Mouse (Mus musculus) embryonic facial prominence, embryonic 13.5 days (tissue): ENCODE data around the gene Trim33. TPM values are rescaled to one million over a fixed set of nuclear protein-coding genes. Genes with fewer than 3 reads are reported as not detected.
A peak's percentile ranks its signal among the peaks of the same experiment; 100 is the strongest.

Experiments used
- ATAC-seq: fragments of 200-750 bp; cut with Nextera tagmentation; 2 replicates; pipeline ENCODE4 v1.8.0; 2017; ENCODE audit warnings: low read depth; ENCODE audit not compliant: insufficient number of reproducible peaks, insufficient read depth, low FRiP score, low TSS enrichment
- H3K27ac ChIP-seq: fragments of 300-500 bp; sonication (generic); 2 replicates; pipeline ENCODE4 v1.5.1; 2015; ENCODE audit warnings: moderate library complexity, mild to moderate bottlenecking, inconsistent platforms
- H3K27me3 ChIP-seq: fragments of 300-500 bp; sonication (generic); 2 replicates; pipeline ENCODE4 v1.6.1; 2015; ENCODE audit warnings: mild to moderate bottlenecking, inconsistent platforms
- H3K36me3 ChIP-seq: fragments of 300-500 bp; sonication (generic); 2 replicates; pipeline ENCODE4 v1.6.1; 2015; ENCODE audit warnings: mild to moderate bottlenecking, inconsistent platforms
- H3K4me1 ChIP-seq: fragments of 300-500 bp; sonication (generic); 2 replicates; pipeline ENCODE4 v1.6.1; 2015; ENCODE audit warnings: inconsistent platforms
- H3K4me2 ChIP-seq: fragments of 300-500 bp; sonication (generic); 2 replicates; pipeline ENCODE4 v1.6.1; 2015; ENCODE audit warnings: moderate library complexity, mild to moderate bottlenecking, inconsistent platforms
- H3K4me3 ChIP-seq: fragments of 300-500 bp; sonication (generic); 2 replicates; pipeline ENCODE4 v1.5.1; 2015; ENCODE audit warnings: mild to moderate bottlenecking, inconsistent platforms
- H3K9ac ChIP-seq: fragments of 300-500 bp; sonication (generic); 2 replicates; pipeline ENCODE4 v1.6.1; 2015; ENCODE audit warnings: mild to moderate bottlenecking, inconsistent platforms
- H3K9me3 ChIP-seq: fragments of 300-500 bp; sonication (generic); 2 replicates; pipeline ENCODE4 v1.6.1; 2016; ENCODE audit warnings: inconsistent platforms
- WGBS: fragments of 180-500 bp; shearing (Covaris S2); methylation state at CpG from one replicate; pipeline ENCODE4 v1.1.7; 2015; ENCODE audit warnings: mixed read lengths; 5-methylcytosine and 5-hydroxymethylcytosine counted together
- polyA plus RNA-seq: library from polyadenylated mRNA; unstranded; fragments of >200 nt; fragmentation: Nextera tagmentation; extraction: Ambion mirVana; gene quantifications from 2 replicates; pipeline ENCODE4 v1.2.1, GENCODE M21; 2015

Trim33 gene
- polyA plus RNA-seq, 1 experiment from 2014 or later: 34.2 TPM

DNA sequence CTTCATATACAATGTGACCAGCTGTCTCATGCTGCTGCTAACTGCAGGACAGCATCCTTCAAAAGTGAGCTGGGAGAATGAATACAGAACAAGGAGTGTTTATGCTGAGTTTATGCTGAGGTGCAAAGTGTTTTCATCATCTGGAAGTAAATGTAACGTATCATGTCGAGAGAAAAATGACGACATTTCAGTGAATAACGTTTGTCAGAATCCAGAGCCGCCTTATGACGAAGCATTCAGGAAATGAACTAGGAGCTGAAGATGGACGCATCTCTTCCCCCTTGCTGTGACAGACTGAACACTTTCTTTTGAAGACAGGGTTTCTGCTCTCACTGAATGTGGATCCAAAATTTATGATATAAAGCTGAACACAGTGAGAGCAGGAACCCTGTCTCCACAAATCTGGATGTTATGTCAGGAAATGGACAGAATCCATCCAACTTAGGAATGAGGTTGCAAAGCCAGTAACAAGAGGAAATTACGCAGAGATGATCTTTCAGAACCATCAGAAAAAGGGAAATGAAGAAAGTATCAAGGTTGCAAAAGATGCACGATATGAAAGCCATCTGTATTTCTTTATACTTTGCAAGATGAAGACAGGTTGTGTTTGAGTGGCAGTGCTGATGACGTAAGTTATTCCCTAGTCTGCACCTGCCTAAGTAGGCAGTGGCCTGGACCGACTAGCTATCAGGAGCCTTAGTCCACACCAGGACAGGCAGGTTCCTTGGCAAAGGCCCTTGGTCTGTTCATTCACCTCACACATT lies 85.3 kb downstream of the Trim33 start:
- no peak for ATAC-seq
- no peak overlapping the region for H3K4me2 ChIP-seq
- no peak overlapping the region for H3K27ac ChIP-seq
- H3K9me3 ChIP-seq: no peaks in the 10 kb centered on the region
- H3K4me3 ChIP-seq: no peak overlapping the region
- H3K4me1 ChIP-seq: no peaks in the 10 kb centered on the region
- 85% methylated on average over 11 of the region's 11 CpGs for WGBS
- peaks cover 3% of the 10 kb centered on the region; the same call in 1 of the 2 replicates for H3K36me3 ChIP-seq
- no peaks in the 10 kb centered on the region for H3K27me3 ChIP-seq
- H3K9ac ChIP-seq: no peak overlapping the region

GRCm38 (mm10) chr3:103367176-103367970 lies 88.3 kb downstream of the Trim33 start:
- no peaks in the 10 kb centered on the region for H3K36me3 ChIP-seq

GRCm38 (mm10) chr3:103368731-103369130 lies 89.6 kb downstream of the Trim33 start:
- WGBS: 92% methylated on average over 3 of the region's 3 CpGs
- Histone ChIP-seq H3K4me2 (no peak overlapping the region), H3K4me1 (no peaks in the 10 kb centered on the region), H3K9ac (no peak overlapping the region), H3K27ac (no peak overlapping the region), H3K9me3 (no peaks in the 10 kb centered on the region), H3K27me3 (no peaks in the 10 kb centered on the region), H3K36me3 (no peaks in the 10 kb centered on the region), H3K4me3 (no peak overlapping the region)
- ATAC-seq: no peak

More at GRCm38 (mm10) chr3:103367176-103367970, 88.3 kb downstream of the Trim33 start:
- no peak overlapping the region for H3K9ac ChIP-seq
- no peaks in the 10 kb centered on the region for H3K27me3 ChIP-seq
- no peak overlapping the region for H3K4me3 ChIP-seq
- H3K4me1 ChIP-seq: no peaks in the 10 kb centered on the region
- H3K27ac ChIP-seq: no peak overlapping the region
- no peak overlapping the region for H3K4me2 ChIP-seq
- no peaks in the 10 kb centered on the region for H3K9me3 ChIP-seq
- 74% methylated on average over 11 of the region's 11 CpGs for WGBS
- ATAC-seq: no peak

DNA sequence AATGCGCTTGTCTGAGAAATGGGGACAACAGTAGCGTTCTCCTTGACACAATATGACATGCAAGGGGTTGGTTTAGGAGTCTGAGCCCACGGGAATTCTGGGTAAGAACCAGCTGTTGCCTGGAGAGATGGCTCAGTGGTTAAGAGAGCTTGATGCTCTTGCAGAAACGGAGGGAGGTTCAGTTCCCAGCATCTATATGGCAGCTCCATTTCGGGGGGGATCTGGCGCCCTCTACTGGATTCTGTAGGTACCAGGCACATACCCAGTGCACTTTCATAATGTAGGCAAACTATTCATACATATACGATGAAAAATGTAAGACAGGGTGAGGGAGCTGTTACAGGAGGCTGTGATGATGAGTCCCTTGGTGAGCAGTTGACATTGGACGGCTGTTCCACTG lies 94.9 kb downstream of the Trim33 start:
- H3K4me2 ChIP-seq: no peak overlapping the region
- no peak overlapping the region for H3K27ac ChIP-seq
- H3K4me3 ChIP-seq: no peak overlapping the region
- no peaks in the 10 kb centered on the region for H3K27me3 ChIP-seq
- no peak overlapping the region for H3K9ac ChIP-seq
- 33% methylated on average over 8 of the region's 8 CpGs for WGBS
- no peak for ATAC-seq
- peaks cover 5% of the 10 kb centered on the region for H3K4me1 ChIP-seq
- H3K36me3 ChIP-seq: no peaks in the 10 kb centered on the region
- no peaks in the 10 kb centered on the region for H3K9me3 ChIP-seq

DNA sequence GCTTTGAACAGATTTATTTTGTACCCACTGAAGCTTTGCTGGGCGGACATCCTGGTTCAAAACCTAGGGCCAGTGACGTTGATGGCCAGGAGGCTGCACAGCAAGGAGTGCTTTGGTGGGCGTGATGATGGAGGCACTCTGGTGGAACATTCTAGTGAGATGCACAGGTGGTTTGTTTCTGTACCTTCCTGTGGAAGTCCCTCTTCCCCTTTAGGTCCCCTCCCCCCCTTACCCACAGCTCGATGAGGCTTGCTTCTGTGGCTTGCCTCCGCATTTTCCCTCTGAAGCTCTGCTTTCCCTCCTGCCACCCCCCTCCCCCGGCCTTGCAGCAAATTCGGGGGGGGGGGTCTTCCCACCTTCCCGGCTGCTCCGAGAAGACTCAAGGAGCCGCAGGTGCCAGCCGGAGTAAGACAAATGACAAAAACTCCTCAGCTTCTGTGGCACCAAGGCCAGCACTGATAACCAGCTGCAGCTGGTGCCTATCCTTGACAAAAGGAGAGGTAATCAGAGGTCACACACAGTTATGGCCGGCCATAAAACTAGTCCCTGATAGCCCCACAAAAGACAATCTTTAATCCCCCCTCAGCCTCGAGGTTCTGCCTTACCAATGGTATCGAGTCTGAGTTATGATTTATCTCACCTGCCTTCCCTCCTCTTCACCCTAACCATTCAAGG lies 96.2 kb downstream of the Trim33 start:
- Histone ChIP-seq H3K9ac (no peak overlapping the region), H3K4me1 (peaks cover 5% of the 10 kb centered on the region), H3K9me3 (no peaks in the 10 kb centered on the region), H3K36me3 (no peaks in the 10 kb centered on the region), H3K27ac (no peak overlapping the region), H3K4me3 (no peak overlapping the region), H3K27me3 (no peaks in the 10 kb centered on the region), H3K4me2 (no peak overlapping the region)
- 55% methylated on average over 14 of the region's 14 CpGs for WGBS
- no peak for ATAC-seq

DNA sequence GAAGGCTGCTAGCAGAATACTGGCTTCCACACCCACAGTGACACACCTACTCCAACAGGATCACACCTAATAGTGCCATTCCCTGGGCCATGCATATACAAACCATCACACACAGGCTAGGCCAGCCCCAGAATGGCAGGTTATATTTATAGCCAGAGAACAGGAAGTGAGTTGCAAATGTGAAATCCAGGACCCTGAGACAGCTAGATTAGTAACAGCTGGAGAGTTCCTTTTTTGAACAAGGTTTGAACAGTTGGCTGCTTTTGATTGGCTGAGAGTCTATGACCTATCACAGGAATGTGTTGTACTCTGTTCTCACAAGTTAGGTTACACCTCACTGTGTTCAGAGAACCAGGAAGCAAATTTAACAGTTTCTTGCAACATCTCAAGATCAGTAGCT lies 98.9 kb downstream of the Trim33 start:
- 0 out of 2 replicates have a peak, but pooled peaks cover 3% of the 10 kb centered on the region for H3K9me3 ChIP-seq
- H3K27ac ChIP-seq: 0 out of 2 replicates have a peak overlapping the region, but pooled peaks have one; percentile 57
- H3K27me3 ChIP-seq: no peaks in the 10 kb centered on the region
- H3K4me1 ChIP-seq: peaks cover 5% of the 10 kb centered on the region
- no peaks in the 10 kb centered on the region for H3K36me3 ChIP-seq
- no peak overlapping the region for H3K4me3 ChIP-seq
- 0 out of 2 replicates have a peak, but pooled peaks have one; percentile 34 for ATAC-seq
- H3K9ac ChIP-seq: no peak overlapping the region
- no peak overlapping the region for H3K4me2 ChIP-seq

- H3K9ac ChIP-seq: no peak overlapping the region
- 0 out of 2 replicates have a peak, but pooled peaks cover 3% of the 10 kb centered on the region for H3K9me3 ChIP-seq
- no peak overlapping the region for H3K27ac ChIP-seq
- H3K4me1 ChIP-seq: peaks cover 5% of the 10 kb centered on the region
- H3K27me3 ChIP-seq: no peaks in the 10 kb centered on the region
- ATAC-seq: no peak
- WGBS: 67% methylated on average over 3 of the region's 3 CpGs
- no peak overlapping the region for H3K4me3 ChIP-seq
- H3K4me2 ChIP-seq: no peak overlapping the region
- no peaks in the 10 kb centered on the region for H3K36me3 ChIP-seq
Observed at GRCm38 (mm10) chr3:103379371-103379770, 100.3 kb downstream of the Trim33 start.

GRCm38 (mm10) chr3:103380814-103381213 lies 101.7 kb downstream of the Trim33 start:
- H3K9ac ChIP-seq: no peak overlapping the region
- H3K27ac ChIP-seq: no peak overlapping the region
- no peaks in the 10 kb centered on the region for H3K27me3 ChIP-seq
- H3K4me3 ChIP-seq: no peak overlapping the region
- 87% methylated on average over 8 of the region's 8 CpGs for WGBS
- H3K9me3 ChIP-seq: 0 out of 2 replicates have a peak, but pooled peaks cover 3% of the 10 kb centered on the region
- H3K4me2 ChIP-seq: no peak overlapping the region
- H3K36me3 ChIP-seq: no peaks in the 10 kb centered on the region
- peaks cover 5% of the 10 kb centered on the region for H3K4me1 ChIP-seq
- no peak for ATAC-seq

DNA sequence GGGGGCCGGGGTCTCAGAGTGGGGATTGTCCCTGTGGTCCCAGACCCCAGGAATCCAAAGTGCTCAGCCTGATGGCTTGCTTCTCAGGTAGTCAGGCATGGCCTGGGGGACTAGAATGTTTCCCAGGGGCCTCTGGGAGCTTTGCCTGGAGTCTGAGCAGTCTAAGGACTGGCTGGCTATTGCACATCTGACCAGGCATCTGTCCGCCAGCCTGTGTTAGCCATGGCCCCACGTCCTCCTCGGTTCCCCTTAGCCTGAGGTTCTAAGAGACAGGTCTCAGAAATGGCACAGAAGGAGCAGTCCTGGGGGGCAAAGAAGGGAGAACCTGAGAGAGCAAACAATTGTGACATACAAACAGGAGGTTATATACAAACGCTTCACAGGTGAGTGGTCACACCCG lies 102.3 kb downstream of the Trim33 start:
- H3K4me1 ChIP-seq: peaks cover 5% of the 10 kb centered on the region
- no peak overlapping the region for H3K27ac ChIP-seq
- 0 out of 2 replicates have a peak, but pooled peaks cover 3% of the 10 kb centered on the region for H3K9me3 ChIP-seq
- ATAC-seq: no peak
- no peaks in the 10 kb centered on the region for H3K27me3 ChIP-seq
- H3K9ac ChIP-seq: no peak overlapping the region
- H3K4me3 ChIP-seq: no peak overlapping the region
- WGBS: 92% methylated on average over 6 of the region's 6 CpGs
- no peaks in the 10 kb centered on the region for H3K36me3 ChIP-seq
- H3K4me2 ChIP-seq: no peak overlapping the region

- no peaks in the 10 kb centered on the region for H3K27me3 ChIP-seq
- peak overlapping the region; percentile 44 for H3K4me2 ChIP-seq
- ATAC-seq: 0 out of 2 replicates have a peak, but pooled peaks have one; percentile 38
- H3K4me3 ChIP-seq: peak overlapping the region; percentile 15; the same call in 1 of the 2 replicates
- peaks cover 3% of the 10 kb centered on the region for H3K4me1 ChIP-seq
- peak overlapping the region; percentile 54; the same call in 1 of the 2 replicates for H3K9ac ChIP-seq
- no peaks in the 10 kb centered on the region for H3K36me3 ChIP-seq
- WGBS: 17% methylated on average over 17 of the region's 17 CpGs
- H3K27ac ChIP-seq: no peak overlapping the region
- 0 out of 2 replicates have a peak, but pooled peaks cover 3% of the 10 kb centered on the region for H3K9me3 ChIP-seq
Observed at GRCm38 (mm10) chr3:103382872-103383567, 103.9 kb downstream of the Trim33 start.

DNA sequence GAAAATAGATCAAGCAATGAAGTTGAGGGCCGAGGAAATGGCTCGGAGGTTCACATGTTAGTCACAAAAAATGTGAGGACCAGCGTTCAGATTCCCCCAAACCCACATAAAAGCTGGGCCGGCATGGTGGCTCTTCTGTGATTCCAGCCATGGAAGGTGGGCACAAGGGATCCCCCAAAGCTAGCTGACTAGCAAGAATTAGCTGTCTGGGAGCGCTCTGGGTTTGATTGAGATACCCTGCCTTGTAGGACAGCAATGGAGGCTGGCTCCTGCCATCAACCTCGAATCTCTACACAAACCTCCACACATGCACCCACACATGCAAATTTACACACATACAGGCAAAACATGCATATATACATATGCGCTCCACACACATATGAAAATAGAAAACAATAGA lies 105.4 kb downstream of the Trim33 start:
- Histone ChIP-seq H3K4me3 (no peak overlapping the region), H3K4me1 (no peaks in the 10 kb centered on the region; the same call in 1 of the 2 replicates), H3K9me3 (0 out of 2 replicates have a peak, but pooled peaks cover 3% of the 10 kb centered on the region), H3K27ac (no peak overlapping the region), H3K4me2 (no peak overlapping the region), H3K27me3 (no peaks in the 10 kb centered on the region), H3K36me3 (no peaks in the 10 kb centered on the region), H3K9ac (no peak overlapping the region)
- 88% methylated on average over 7 of the region's 7 CpGs for WGBS
- no peak for ATAC-seq
